Mouse (Mus musculus): ENCODE data around the gene Tanc1. TPM values are rescaled to one million over a fixed set of nuclear protein-coding genes. Genes with fewer than 3 reads are reported as not detected.
"Not testable (repeated sequence)": the region's sequence is repeated elsewhere in the genome, so short reads cannot be mapped to it uniquely, and the experiment has no call there.

Gene Tanc1
- total RNA-seq, 2 experiments from 2014 or later, result 20.1 to 25.4 TPM

- intact Hi-C loops (cut with DNase I), result no loop called here
- no peak for DNase-seq (ENCODE audit: low spot score in 2 of 2)
Measured at GRCm38 (mm10) chr2:59841189-59841939, 229.5 kb downstream of the Tanc1 start.

- intact Hi-C loops (cut with DNase I), result no loop called here
- no peak for DNase-seq (ENCODE audit: low spot score in 2 of 2)
Measured at GRCm38 (mm10) chr2:59841944-59842343, 230.1 kb downstream of the Tanc1 start.

- intact Hi-C loops (cut with DNase I), result no loop called here
- DNase-seq (ENCODE audit: low spot score in 2 of 2), result no peak
Measured at GRCm38 (mm10) chr2:59842556-59843008, 230.7 kb downstream of the Tanc1 start.

GRCm38 (mm10) chr2:59843156-59843555 is 231.3 kb downstream of the Tanc1 start:
- DNase-seq (ENCODE audit: low spot score in 2 of 2), result no peak
- intact Hi-C loops (cut with DNase I), result no loop called here

GRCm38 (mm10) chr2:59843848-59844247 is 232.0 kb downstream of the Tanc1 start:
- intact Hi-C loops (cut with DNase I), result no loop called here
- no peak for DNase-seq (ENCODE audit: low spot score in 2 of 2)

- intact Hi-C loops (cut with DNase I); DNase-seq (ENCODE audit: low spot score in 2 of 2): not testable (repeated sequence)
Measured at GRCm38 (mm10) chr2:59851885-59852284, 240.0 kb downstream of the Tanc1 start.

- intact Hi-C loops (cut with DNase I), result no loop called here
- no peak for DNase-seq (ENCODE audit: low spot score in 2 of 2)
Measured at GRCm38 (mm10) chr2:59852916-59853315, 241.1 kb downstream of the Tanc1 start.

GRCm38 (mm10) chr2:59853543-59853942 is 241.7 kb downstream of the Tanc1 start:
- DNase-seq (ENCODE audit: low spot score in 2 of 2), result no peak
- intact Hi-C loops (cut with DNase I), result no loop called here

GRCm38 (mm10) chr2:59854363-59854762 is 242.5 kb downstream of the Tanc1 start:
- peak in 1 of 2 experiments; percentile 46 for DNase-seq (ENCODE audit: low spot score in 2 of 2)
- intact Hi-C loops (cut with DNase I), result no loop called here

GRCm38 (mm10) chr2:59862618-59863017 is 250.8 kb downstream of the Tanc1 start:
- no peak for DNase-seq (ENCODE audit: low spot score in 2 of 2)
- intact Hi-C loops (cut with DNase I), result no loop called here

GRCm38 (mm10) chr2:59870526-59870925 is 258.7 kb downstream of the Tanc1 start:
- intact Hi-C loops (cut with DNase I), result no loop called here
- no peak for DNase-seq (ENCODE audit: low spot score in 2 of 2)

GRCm38 (mm10) chr2:59876482-59876881 is 264.6 kb downstream of the Tanc1 start:
- intact Hi-C loops (cut with DNase I), result no loop called here
- no peak for DNase-seq (ENCODE audit: low spot score in 2 of 2)

GRCm38 (mm10) chr2:59877335-59877734 is 265.5 kb downstream of the Tanc1 start:
- intact Hi-C loops (cut with DNase I), result no loop called here
- no peak for DNase-seq (ENCODE audit: low spot score in 2 of 2)

GRCm38 (mm10) chr2:59878221-59878620 is 266.4 kb downstream of the Tanc1 start:
- no peak for DNase-seq (ENCODE audit: low spot score in 2 of 2)
- intact Hi-C loops (cut with DNase I), result no loop called here

- intact Hi-C loops (cut with DNase I), result no loop called here
- DNase-seq (ENCODE audit: low spot score in 2 of 2), result no peak
Measured at GRCm38 (mm10) chr2:59881404-59881803, 269.6 kb downstream of the Tanc1 start.

- DNase-seq (ENCODE audit: low spot score in 2 of 2), result peak; percentile 90 to 93
- intact Hi-C loops (cut with DNase I), result no loop called here
Measured at GRCm38 (mm10) chr2:59881831-59882741, 270.2 kb downstream of the Tanc1 start, which contains the start of gene Wdsub1. Gene Wdsub1 (minus strand): TSS chr2:59882591.

GRCm38 (mm10) chr2:59882742-59883281 is 271.0 kb downstream of the Tanc1 start:
- intact Hi-C loops (cut with DNase I), result no loop called here
- peak in 1 of 2 experiments; percentile 3 for DNase-seq (ENCODE audit: low spot score in 2 of 2)

- intact Hi-C loops (cut with DNase I), result no loop called here
- no peak for DNase-seq (ENCODE audit: low spot score in 2 of 2)
Measured at GRCm38 (mm10) chr2:59889699-59890098, 277.9 kb downstream of the Tanc1 start.
